Mouse (Mus musculus): ENCODE results near the gene Casp9.

The Casp9 gene

DNA sequence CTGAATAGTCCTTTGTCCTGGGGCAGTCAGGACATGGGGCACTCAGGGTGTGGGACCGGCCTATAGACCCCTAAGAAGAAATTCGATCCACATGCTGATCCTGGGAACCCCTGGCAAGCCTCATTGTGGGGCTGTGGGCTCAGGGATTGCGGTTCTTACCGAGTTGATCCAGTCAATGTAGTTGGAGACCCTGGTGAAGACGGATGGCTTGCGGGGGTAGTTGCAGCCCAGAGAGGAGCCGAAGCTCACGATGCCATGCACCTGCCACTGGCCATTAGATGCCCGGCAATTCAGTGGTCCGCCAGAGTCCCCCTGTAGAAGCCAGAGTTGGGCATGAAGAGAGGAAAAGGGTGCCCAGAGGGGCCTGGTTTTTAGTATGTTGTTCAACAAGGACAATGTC, 24.3 kb downstream of the Casp9 start:
- no peak for DNase-seq (ENCODE audit: low spot score)

DNA sequence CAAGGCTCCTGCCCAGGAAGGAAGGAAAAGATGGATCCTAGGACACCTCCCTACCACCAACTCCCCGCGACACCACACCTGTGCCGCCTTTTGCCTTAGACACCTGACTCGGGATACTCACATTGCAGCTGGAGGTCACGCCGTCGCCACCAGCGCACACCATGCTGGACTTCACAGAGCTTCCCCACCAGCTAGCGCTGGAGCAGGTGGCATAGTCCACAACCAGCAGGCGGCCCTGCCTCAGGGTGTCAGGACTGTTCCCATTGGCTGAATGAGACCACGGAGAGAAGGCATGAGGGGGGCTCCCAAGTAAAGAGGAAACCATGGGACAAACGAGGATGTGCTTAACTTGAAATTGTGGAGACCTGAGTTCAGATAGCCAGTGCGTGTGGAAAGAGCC, 25.4 kb downstream of the Casp9 start:
- no peak for DNase-seq (ENCODE audit: low spot score)

DNA sequence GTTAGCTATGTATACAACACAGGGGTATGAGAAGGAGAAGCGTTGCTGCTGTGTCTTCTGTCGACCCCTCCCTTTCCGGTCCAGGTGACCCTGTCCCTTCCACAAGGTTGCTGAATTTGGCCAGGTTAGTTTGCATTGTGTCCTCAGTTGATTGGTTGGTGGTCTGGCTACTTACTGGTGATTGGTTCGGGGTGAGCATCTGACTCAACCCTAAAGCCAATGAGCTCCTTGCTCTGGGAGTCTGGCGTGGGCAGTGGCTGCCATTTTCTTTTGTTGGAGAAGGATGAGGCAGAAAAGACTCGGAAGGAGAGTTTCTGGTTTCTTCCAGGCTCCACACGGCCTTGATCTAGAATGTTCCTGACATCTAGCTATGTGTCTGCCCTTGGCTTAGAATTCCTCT, 25.9 kb downstream of the Casp9 start:
- DNase-seq (ENCODE audit: low spot score): no peak

DNA sequence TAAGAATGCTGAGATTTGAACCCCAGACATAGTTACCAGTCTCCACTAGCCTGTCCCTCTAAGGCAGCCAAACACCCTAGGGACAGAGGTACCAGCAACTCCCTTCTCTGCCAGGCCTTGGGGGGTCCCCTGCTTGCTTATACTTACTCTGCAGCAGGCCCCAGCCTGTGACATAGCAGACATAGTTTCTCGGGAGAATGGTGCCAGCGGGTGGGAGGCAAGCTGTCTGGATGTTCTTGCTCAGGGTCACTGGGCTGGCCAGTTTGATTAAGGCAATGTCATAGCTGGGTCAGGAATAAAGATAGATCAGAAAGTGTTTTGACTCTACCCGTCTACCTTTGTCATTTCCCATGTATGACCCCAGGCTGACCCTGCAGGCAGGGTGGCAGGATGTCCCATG, 27.8 kb downstream of the Casp9 start:
- no peak for DNase-seq (ENCODE audit: low spot score)

DNA sequence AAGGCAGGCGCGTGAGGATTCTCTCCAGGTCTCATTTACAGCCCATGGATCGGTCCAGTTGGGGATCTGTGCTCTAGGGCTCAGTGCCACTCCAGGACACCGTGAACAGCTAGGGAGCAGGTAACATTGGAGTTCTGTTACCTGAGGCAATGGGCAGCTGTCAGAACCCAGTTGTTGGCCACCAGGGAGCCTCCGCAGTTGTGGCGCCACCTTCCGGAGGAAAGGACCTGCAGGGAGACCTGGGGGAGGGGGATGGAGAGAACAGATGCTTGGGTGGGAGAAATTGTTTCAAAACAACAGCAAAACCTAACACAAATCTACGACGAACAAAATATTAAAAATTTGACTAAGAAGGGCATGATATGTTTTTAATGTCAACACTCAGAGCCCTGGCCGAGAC, 28.7 kb downstream of the Casp9 start:
- DNase-seq (ENCODE audit: low spot score): no peak

DNA sequence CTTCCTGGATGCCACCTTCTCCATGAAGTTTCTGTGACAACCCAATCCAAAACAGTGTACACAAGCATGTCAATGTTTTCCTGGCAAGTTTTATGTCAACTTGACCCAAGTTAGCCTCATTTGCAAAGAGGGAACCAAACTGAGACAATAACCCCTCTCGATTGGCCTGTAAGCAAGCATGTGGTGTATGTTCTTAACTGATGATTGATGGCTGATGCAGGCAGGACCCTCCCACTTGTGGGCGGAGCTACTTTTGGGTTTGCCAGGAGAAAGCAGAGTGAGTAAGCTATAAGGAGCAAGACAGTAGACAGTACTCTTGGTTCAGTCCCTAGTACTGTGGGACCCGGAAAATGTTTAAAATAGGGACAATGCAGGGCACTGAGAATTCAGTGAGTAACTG, 29.6 kb downstream of the Casp9 start:
- no peak for DNase-seq (ENCODE audit: low spot score)

DNA sequence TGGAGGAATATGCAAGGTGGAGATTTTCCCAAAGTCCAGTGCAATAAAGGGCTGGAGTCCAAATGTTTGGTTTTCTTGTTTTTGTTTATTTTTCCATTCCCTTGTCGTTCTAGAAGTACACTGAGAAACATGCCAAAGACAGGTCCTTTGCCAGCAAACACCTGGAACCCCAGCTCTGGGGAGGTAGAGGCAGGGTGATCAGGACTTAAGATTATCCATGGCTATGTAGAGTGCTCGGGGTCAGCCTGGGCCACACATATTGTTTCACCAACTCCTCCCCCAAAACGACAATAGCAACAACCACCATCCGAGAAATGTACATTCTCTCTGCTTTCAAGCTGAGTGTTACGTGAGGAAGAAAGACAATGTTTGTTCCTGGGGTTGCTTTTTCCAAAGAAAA, 32.6 kb downstream of the Casp9 start, which contains the start of gene Cela2a:
Cela2a (minus strand) TSS at position 101 of the 400 bp plus-strand sequence.
- DNase-seq (ENCODE audit: low spot score): no peak

DNA sequence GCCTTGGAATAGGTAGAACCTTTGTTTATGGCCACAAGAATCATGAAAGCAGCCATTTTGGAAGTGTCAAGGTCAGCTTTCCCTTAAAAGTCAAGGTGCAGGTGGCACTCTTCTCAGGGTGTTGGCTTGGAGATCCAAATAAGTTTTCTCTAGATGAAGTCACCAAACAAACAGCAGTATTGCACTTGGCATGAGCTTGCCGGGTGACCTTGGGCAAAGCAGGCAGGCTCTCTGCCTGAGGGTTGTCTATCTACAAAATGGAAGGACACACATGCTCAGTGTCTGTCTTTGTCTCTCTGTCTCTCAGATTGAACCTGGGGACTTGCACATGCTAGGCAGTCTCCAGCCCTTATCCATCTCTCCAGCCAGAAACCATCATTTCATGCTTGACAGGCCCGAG, 34.0 kb downstream of the Casp9 start:
- no peak for DNase-seq (ENCODE audit: low spot score)

DNA sequence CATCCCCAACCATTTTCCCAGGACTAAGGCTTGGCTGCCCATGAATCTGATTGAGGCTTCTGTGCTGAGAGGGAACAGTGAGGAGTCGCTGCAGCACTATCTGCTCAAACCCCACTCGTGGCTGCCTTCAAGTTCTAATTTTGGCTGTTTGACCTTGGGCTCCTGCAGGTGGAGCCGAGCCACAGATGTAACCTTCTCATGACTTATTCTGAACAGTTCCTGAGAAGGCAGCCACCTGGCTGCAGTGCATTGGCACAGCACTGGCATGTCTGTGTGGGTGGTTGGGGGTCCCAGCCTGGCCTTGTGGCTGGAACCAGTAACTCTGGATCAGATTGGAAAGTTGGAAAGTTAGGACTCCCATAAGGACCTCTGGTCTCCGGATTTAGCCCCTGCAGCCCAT, 34.8 kb downstream of the Casp9 start:
- DNase-seq (ENCODE audit: low spot score): no peak

DNA sequence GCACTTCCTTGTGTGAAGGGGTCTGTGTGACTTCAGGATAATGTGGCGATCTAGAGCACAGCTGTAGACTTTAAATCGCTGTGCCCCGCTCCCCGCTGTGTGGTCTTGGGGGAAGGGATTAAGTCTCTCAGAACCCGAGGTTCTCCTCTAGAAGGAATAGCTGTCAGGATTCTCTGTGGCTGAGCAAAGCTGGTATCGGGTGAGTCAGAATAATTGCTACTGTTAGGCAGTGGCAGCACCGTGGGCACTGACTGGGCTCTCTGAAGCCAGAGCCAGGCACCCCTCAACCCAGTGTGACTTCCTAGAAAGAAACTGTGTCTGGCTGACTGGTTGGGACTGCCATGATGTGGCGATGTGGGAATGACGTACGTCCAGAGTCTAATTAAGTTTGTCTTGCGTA, 37.0 kb downstream of the Casp9 start:
- DNase-seq (ENCODE audit: low spot score): no peak

DNA sequence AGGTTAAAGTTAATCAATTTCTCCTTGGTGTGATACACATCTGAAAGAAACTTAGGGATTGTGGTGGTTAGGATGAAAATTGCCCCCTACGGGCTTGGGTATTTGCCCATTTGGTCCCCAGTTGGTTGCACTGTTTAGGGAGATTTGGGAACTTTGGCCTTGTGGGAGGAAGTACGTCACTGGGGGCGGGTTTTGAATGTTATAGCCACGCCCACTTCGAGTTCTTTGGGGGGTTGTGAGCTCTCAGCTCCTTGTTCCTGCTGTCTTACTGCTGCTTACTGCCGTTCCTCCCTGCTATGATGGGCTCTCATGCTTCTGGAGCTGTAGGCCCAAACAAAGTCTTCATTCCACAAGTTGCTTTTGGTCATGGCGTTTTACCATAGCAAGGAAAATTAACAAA, 37.9 kb downstream of the Casp9 start:
- no peak for DNase-seq (ENCODE audit: low spot score)

DNA sequence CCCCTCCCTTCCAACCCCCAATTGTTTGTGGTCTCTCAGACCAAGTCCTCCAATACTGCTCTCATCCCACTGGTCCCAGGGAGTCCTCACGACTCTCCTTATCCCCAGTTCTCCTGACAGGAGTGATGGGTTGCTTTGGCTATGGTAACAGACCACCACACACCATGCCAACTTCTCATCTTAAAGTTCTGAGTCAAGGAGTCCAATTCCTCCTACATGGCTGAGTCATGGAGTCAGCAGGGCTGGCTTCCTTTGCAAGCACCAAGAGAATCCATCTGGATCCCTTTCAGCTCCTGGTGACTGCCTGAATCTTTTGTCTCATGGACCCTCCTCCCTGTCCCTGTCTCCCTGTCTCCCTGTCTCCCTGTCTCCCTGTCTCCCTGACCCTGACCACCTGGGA, 40.5 kb downstream of the Casp9 start:
- DNase-seq (ENCODE audit: low spot score): no peak

DNA sequence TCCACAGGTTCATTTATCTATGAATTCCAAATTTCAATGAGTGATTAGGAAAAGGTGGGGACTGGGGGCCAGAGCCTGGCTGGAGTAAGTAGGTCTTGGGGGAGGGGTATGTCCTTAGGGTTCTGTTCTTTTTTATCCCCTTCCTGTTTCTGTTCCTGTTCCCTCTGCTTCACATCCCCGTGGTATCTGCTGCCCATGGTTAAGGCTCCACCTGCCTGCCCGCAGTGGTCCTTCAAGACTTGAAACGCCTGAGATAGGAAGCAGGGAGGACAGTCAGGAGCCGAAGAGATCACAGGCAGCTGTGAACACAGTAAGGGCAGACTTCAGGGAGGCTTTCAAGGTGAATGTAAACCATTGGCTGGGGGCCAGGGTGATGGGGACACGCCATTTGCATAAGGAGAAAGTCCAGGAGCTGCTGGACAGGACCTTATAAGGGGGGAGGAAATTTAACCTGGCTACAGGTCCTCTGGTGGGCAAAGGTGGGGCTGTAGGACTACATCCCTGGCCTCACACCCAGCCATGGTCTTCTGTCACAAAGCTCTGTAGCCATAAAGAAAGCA, 41.2 kb downstream of the Casp9 start:
- DNase-seq (ENCODE audit: low spot score): no peak

DNA sequence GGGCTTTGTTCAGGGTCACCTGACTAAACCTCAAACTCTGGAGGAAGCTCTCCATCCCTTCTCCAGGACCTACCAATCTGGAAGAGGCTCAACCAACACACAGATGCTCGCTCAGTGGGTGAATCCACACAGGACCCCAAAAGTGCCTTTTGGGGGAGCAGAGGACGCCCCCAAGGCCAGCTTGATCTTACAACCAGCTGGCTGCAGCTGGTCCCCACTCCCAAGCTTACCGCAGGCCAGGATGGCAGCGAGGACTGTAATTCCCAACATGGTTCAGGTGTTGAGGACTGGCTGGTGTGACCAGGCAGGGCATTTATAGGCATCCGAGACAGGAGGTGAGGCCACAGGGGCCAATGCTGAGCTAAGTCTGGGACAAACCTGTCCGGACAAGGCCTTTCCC, 52.6 kb downstream of the Casp9 start, which contains the start of gene Ctrc:
Ctrc (minus strand) TSS at position 361 of the 400 bp plus-strand sequence.
- DNase-seq (ENCODE audit: low spot score): no peak

DNA sequence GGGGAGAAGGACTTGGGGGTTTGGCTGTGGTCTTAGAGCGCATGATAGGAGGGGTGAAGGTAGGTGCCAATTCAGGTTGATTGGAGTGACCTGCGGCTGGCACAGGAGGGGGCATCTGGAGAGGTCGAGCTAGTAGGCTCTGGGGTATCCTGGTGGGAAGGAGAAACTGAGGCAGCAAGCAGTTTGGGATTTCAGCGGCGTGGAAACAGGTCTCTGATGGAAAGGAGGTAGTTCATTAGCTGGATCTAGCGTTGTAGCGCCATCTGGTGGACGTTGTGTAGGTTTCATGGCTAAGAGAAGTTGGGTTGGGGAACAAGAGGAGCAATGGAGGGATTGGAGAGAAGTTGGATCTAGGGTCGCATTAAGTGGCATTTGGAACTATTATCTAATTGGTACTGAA, 60.0 kb downstream of the Casp9 start:
- DNase-seq (ENCODE audit: low spot score): no peak

DNA sequence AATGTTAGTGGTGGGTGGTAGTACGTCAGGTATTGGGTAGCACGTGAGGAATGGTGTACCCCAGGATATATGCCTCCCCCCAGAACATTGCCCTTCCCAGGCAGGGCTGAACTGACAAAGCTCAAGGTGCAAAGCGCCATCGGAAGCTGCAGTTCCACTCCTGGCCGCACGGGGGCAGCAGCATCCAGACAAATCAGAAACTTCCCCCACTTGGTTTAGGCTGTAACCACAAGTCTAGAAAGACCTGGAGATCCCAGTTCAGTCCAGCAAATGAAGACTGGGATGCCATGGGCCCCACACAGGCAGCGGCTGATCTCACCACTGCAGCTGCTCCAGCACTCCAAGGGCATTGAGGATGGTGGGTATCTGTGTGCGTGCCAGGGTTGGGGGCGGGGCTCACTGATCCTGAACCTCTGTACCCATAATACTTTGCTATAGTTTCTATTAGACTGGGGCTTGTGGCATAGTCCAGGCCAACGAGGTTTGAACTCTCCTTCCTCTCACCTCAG, 64.1 kb downstream of the Casp9 start:
- DNase-seq (ENCODE audit: low spot score): peak; percentile 84

DNA sequence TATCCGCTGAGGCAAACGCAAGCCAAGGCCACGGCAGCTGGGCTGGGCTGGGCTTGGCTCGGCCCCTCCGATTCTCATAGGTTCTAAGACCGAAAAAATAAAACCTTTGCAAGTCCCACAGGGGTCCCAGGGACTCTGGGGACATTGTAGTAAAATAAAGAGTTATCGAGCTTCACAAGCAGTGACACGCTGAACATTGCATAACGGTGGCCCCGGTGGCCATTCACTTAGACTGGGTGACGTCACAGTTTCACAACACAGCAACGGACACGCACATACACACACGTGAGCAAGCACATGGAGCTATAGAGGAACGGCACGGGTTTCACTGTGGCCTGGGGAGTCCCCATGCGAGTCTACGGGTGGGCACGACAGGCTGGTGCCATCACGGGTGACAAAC, 65.1 kb downstream of the Casp9 start:
- no peak for DNase-seq (ENCODE audit: low spot score)

DNA sequence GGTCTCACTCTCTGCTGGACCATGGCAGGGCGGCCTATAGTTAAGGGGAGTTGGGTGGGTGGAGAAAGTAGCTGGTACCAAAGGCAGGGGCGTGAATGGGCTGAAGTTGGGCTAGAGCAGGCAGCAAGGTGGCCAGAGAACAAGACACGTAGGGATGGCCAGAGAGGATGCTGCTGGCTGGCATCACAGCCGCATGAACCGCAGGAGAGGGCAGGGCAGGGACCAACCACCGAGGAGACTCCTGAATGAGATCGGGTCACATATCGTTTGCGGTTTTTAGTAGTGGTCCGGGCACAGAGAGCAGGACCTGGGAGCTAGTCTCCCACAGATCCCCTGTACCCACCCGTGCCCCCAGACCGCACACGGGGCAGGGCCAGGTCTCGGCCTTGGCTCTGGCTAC, 65.9 kb downstream of the Casp9 start:
- no peak for DNase-seq (ENCODE audit: low spot score)

DNA sequence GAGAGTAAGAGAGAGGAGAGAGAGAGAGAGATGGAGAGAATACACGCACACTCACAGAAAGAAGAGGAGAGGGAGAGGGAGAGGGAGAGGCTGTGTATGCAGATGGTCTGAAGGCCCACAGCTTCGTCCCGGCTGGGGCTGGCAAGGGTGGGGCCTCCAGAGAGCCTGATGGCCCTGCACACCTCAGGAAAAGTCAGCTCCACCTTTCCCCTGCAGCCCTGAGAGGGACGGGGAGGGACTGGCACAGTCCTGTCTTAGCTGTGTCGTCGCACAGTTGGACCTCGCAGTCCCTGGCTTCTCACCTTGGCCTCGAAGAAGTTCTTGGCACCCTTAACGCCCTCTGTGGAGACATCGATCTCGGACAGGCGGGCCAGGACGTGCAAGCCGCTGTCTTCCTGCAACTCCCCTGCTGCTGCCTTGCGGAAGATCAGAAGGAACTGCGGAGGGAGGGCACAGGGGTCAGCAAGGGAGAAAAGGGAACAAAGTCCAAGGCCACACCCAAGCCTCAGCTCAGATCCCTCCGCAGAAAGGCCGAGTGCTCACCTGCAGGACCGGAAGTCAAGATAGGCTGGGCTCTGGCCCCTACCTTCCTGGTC, 66.9 kb downstream of the Casp9 start:
- no peak for DNase-seq (ENCODE audit: low spot score)

DNA sequence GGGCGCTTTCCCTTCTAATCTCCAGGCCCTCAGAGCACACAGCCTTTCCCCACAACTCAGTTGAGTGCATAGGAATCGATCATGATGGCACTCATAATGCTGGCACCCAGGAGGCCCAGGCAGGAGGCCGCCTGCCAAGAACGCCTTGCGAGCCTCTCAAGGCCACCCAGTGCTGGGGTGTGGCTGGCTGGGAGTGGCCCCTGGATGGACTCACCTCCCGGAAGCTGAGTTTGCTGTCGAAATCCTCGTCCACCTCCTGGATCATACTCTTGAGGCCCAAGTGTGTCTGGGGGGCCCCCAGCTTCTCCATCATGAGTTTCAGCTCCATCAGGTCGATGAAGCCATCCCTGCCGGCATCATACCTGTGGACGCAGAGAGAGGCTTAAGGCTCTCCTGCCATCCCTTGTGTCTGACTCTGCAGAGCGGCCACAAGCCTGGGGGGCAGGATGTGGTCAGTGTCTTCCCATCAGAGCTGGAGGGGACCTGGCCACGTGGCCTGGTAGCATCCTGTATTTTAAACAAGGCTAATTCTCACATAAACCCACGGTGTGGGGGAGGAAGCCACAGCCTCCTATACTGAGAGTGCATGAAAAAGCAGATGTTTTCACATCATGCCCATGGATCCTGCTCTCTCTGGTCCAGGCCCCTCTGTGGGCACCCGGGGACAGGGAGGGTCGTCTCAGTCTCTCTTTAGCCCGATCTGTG, 68.3 kb downstream of the Casp9 start:
- no peak for DNase-seq (ENCODE audit: low spot score)

DNA sequence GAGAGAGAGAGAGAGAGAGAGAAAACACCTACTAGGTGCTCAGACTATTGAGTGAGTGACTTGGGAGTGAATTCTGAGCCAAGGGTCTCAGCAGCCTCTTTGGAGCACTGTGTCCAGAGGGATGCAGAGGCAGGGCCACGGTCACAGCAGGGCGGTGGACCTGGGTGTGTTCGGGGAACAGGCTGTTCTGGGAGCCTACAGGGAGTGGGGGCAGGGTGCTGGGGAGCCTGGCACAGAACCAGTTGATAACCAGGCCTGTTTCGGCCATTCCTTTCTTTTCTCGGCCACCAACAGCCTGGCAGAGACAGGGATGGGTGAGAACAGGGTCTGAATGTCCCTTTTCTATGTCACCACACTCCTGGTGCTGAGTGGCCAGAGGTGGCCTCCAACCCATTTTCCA, 69.5 kb downstream of the Casp9 start:
- DNase-seq (ENCODE audit: low spot score): no peak

DNA sequence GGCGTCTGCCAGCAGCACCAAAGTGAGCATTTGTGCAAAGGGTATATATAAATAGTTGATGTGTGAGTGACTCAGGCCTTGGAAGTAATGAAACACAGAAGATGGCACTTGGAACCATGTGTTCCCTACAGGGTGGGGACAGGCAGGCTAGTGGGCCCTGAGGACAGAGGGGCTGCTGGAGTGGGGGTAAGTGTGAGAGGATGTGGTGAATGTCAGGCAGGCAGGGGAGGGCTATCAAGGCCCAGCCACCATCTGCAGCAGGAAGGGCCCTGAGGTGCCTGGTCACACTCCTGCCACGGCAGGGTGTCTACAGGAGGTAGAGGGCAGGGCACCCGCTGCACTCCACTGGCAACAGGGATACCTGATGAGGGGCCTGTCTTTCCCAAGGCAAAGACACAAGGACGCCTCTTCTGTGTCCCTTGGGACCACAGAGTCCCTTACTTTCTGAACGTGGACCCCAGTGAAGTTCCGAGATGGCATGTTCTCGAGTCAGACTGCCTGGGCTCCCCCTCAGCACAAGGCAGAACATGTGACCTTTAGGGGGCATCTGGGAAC, 70.4 kb downstream of the Casp9 start:
- no peak for DNase-seq (ENCODE audit: low spot score)

DNA sequence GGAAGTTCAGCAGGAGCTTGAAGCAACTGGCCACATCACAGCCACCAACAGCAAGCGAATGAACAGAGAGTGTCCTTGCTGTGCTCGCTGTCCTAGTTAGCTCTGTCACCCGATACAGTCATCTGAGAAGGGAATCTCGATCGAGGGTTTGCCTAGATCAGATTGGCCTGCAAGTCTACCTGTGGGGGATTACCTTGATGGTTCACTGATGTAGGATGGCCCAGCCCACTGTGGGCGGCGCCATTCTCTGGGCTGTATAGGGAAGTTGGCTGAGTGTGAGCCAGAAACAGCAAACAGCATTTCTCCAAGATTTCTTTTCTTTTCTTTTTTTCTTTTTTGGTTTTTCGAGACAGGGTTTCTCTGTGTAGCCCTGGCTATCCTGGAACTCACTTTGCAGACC, 71.1 kb downstream of the Casp9 start:
- no peak for DNase-seq (ENCODE audit: low spot score)

All from ovary, postnatal 14 days (tissue).